ENCODE assay signal across 14 mouse cellular contexts in the genomic region with DNA sequence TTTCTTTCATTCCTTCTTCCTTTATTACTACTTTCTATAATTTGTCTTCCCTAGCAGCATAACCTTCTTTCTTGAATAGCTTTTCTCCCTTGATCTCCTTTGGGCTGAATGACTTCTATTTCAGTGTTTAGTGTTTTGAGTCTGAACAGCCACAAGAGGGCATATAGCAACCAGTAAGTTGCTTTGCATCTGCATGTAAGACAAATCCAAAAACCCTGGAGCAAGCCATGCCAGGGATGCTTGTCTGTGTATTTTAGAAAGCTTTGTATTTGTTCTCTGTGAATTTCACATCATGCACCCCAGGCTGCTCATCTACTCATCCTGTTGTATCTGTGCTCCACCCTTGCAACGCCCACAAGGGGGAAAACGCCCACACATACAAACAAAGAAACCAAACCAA. TPM values are rescaled to one million over a fixed set of nuclear protein-coding genes. Genes with fewer than 3 reads are reported as not detected.
DNase-seq lines count a peak whose midpoint lies in the region; ATAC-seq and TF ChIP-seq lines count a peak whose summit lies in the region.
"Had no signal": no experiment of that assay in that cellular context is flagged by ENCODE, and none has a peak within 500 bp of the region (broad histone marks: within the 10 kb centered on the region; RNA-seq: fewer than 3 reads in every experiment).

No protein-coding gene starts in this region.

- intact Hi-C loops in gastrocnemius, adult 2 months (cut with DNase I): loop anchor here (5.0 kb wide), 1 partner anchor 62 kb away; no protein-coding TSS in a partner anchor
- intact Hi-C loops in gastrocnemius, postnatal 14 days (cut with DNase I; ENCODE audit: low total_unique reads): loop anchor here (5.0 kb wide), 1 partner anchor 52 kb away; no protein-coding TSS in a partner anchor

- 80% methylated on average over 2 of the region's 2 CpGs for WGBS in midbrain, embryonic 14.5 days
- WGBS in midbrain, embryonic 11.5 days: 86% methylated on average over 2 of the region's 2 CpGs
- 83% methylated on average over 2 of the region's 2 CpGs for WGBS in heart, embryonic 11.5 days (ENCODE audit: insufficient replicate concordance)

- no peak for DNase-seq in gastrocnemius, adult 2 months
- no peak for DNase-seq in gastrocnemius, postnatal 14 days
- DNase-seq in midbrain, embryonic 14.5 days: peak; percentile 78
- no peak for DNase-seq in midbrain, embryonic 11.5 days (ENCODE audit: low spot score, missing footprints)
- peak; percentile 51 for DNase-seq in adipocyte (ENCODE audit: low spot score)
- peak; percentile 44 for DNase-seq in retina, postnatal 1 day
- no peak for DNase-seq in lung, postnatal 10 days
- DNase-seq: kidney, postnatal 14 days; liver, embryonic 13.5 days had no signal

- H3K9ac ChIP-seq in midbrain, embryonic 14.5 days (replicated peaks; ENCODE audit: low read length): no peak overlapping the region
- no peak overlapping the region for H3K9ac ChIP-seq in midbrain, embryonic 11.5 days (ENCODE audit: low read length)
- no peak overlapping the region for H3K9ac ChIP-seq in heart, embryonic 11.5 days (ENCODE audit: low read depth, low read length)
- H3K9ac ChIP-seq: liver, embryonic 13.5 days; neural tube, embryonic 12.5 days had no signal

- no peaks in the 10 kb centered on the region for H3K27me3 ChIP-seq in midbrain, embryonic 14.5 days (ENCODE audit: control insufficient read depth, insufficient read depth, low read length)
- H3K27me3 ChIP-seq in midbrain, embryonic 11.5 days (ENCODE audit: control insufficient read depth, insufficient read depth, low read length): no peaks in the 10 kb centered on the region
- H3K27me3 ChIP-seq in heart, embryonic 11.5 days (ENCODE audit: control insufficient read depth, insufficient read depth, low read length): no peaks in the 10 kb centered on the region
- H3K27me3 ChIP-seq: liver, embryonic 13.5 days; neural tube, embryonic 12.5 days had no signal

- no peaks in the 10 kb centered on the region for H3K4me1 ChIP-seq in midbrain, embryonic 14.5 days (ENCODE audit: control insufficient read depth, insufficient read depth, low read length)
- H3K4me1 ChIP-seq in midbrain, embryonic 11.5 days (ENCODE audit: control insufficient read depth, insufficient read depth, low read length): no peaks in the 10 kb centered on the region
- H3K4me1 ChIP-seq in heart, embryonic 11.5 days (ENCODE audit: control insufficient read depth, insufficient read depth, low read length): no peaks in the 10 kb centered on the region
- H3K4me1 ChIP-seq: heart, embryonic 10.5 days; liver, embryonic 13.5 days; neural tube, embryonic 12.5 days had no signal

- TF ChIP-seq CTCF in gastrocnemius, adult 2 months (IDR thresholded peaks at IDR 0.05): peak; percentile 19; the same call in 1 of the 2 replicates

- H3K9me3 ChIP-seq in midbrain, embryonic 14.5 days (ENCODE audit: control insufficient read depth, low read length): no peaks in the 10 kb centered on the region
- no peaks in the 10 kb centered on the region for H3K9me3 ChIP-seq in midbrain, embryonic 11.5 days (ENCODE audit: control insufficient read depth, low read length)
- H3K9me3 ChIP-seq in heart, embryonic 11.5 days (replicated peaks; ENCODE audit: control insufficient read depth, low read length): no peaks in the 10 kb centered on the region
- H3K9me3 ChIP-seq: heart, embryonic 10.5 days; liver, embryonic 13.5 days; neural tube, embryonic 12.5 days had no signal

- no peak overlapping the region for H3K4me3 ChIP-seq in gastrocnemius, adult 2 months
- no peak overlapping the region for H3K4me3 ChIP-seq in midbrain, embryonic 14.5 days (replicated peaks; ENCODE audit: low read depth, low read length)
- no peak overlapping the region for H3K4me3 ChIP-seq in midbrain, embryonic 11.5 days (ENCODE audit: low read depth, low read length)
- no peak overlapping the region for H3K4me3 ChIP-seq in heart, embryonic 11.5 days (ENCODE audit: low read depth, low read length)
- H3K4me3 ChIP-seq: erythroblast, embryonic 14.5 days; heart, embryonic 10.5 days; liver, embryonic 13.5 days; neural tube, embryonic 12.5 days had no signal

- H3K36me3 ChIP-seq in midbrain, embryonic 14.5 days (ENCODE audit: control insufficient read depth, insufficient read depth, low read length): no peaks in the 10 kb centered on the region
- H3K36me3 ChIP-seq in midbrain, embryonic 11.5 days (ENCODE audit: control insufficient read depth, insufficient read depth, low read length): no peaks in the 10 kb centered on the region
- no peaks in the 10 kb centered on the region for H3K36me3 ChIP-seq in heart, embryonic 11.5 days (ENCODE audit: control insufficient read depth, insufficient read depth, low read length)
- H3K36me3 ChIP-seq: heart, embryonic 10.5 days; liver, embryonic 13.5 days; neural tube, embryonic 12.5 days had no signal

- ATAC-seq in midbrain, embryonic 14.5 days (ENCODE audit: low FRiP score, low TSS enrichment): no peak
- no peak for ATAC-seq in midbrain, embryonic 11.5 days (ENCODE audit: low FRiP score)
- no peak for ATAC-seq in heart, embryonic 11.5 days (replicated peaks; ENCODE audit: insufficient number of reproducible peaks, low FRiP score, low TSS enrichment)

- H3K27ac ChIP-seq in gastrocnemius, adult 2 months: no peak overlapping the region
- H3K27ac ChIP-seq in midbrain, embryonic 14.5 days (replicated peaks; ENCODE audit: low read depth, low read length): no peak overlapping the region
- H3K27ac ChIP-seq in midbrain, embryonic 11.5 days (ENCODE audit: low read depth, low read length): no peak overlapping the region
- H3K27ac ChIP-seq in heart, embryonic 11.5 days (ENCODE audit: low read depth, low read length): no peak overlapping the region
- H3K27ac ChIP-seq: heart, embryonic 10.5 days; liver, embryonic 13.5 days; neural tube, embryonic 12.5 days had no signal

- no peak overlapping the region for H3K4me2 ChIP-seq in midbrain, embryonic 14.5 days (ENCODE audit: low read length)
- H3K4me2 ChIP-seq in midbrain, embryonic 11.5 days: no peak overlapping the region
- H3K4me2 ChIP-seq in heart, embryonic 11.5 days: no peak overlapping the region
- H3K4me2 ChIP-seq: liver, embryonic 13.5 days; neural tube, embryonic 12.5 days had no signal

RNA-seq across cellular contexts. Expression of a gene that starts 11.6 kb away (rescaled TPM):
- not detected for total RNA-seq in gastrocnemius, adult 2 months (2021)
- not detected for total RNA-seq in gastrocnemius, postnatal 14 days (2021)
- not detected in 2 replicates for polyA plus RNA-seq in midbrain, embryonic 14.5 days (2014; fragmentation: Nextera tagmentation; extraction: Ambion mirVana)
- not detected in 2 replicates for polyA plus RNA-seq in midbrain, embryonic 11.5 days (2014; fragmentation: Nextera tagmentation; extraction: Ambion mirVana)
- not detected in 2 replicates for polyA plus RNA-seq in heart, embryonic 11.5 days (2014; fragmentation: Nextera tagmentation; extraction: Ambion mirVana)
- polyA plus RNA-seq: erythroblast, embryonic 14.5 days; heart, embryonic 10.5 days; liver, embryonic 13.5 days; neural tube, embryonic 12.5 days; stomach, embryonic 16.5 days had no signal

RNA-seq across cellular contexts. Expression of a gene that starts 11.6 kb away (rescaled TPM):
- total RNA-seq in gastrocnemius, adult 2 months (2021): not detected
- total RNA-seq in gastrocnemius, postnatal 14 days (2021): not detected
- not detected in 2 replicates for polyA plus RNA-seq in midbrain, embryonic 14.5 days (2014; fragmentation: Nextera tagmentation; extraction: Ambion mirVana)
- not detected in 2 replicates for polyA plus RNA-seq in midbrain, embryonic 11.5 days (2014; fragmentation: Nextera tagmentation; extraction: Ambion mirVana)
- polyA plus RNA-seq in heart, embryonic 11.5 days (2014; fragmentation: Nextera tagmentation; extraction: Ambion mirVana): not detected in 2 replicates
- polyA plus RNA-seq: erythroblast, embryonic 14.5 days; heart, embryonic 10.5 days; neural tube, embryonic 12.5 days had no signal

RNA-seq across cellular contexts. Expression of a gene that starts 15.5 kb away (rescaled TPM):
- total RNA-seq in gastrocnemius, adult 2 months (2021): not detected
- total RNA-seq in gastrocnemius, postnatal 14 days (2021): not detected
- not detected in 2 replicates for polyA plus RNA-seq in midbrain, embryonic 14.5 days (2014; fragmentation: Nextera tagmentation; extraction: Ambion mirVana)
- not detected in 2 replicates for polyA plus RNA-seq in midbrain, embryonic 11.5 days (2014; fragmentation: Nextera tagmentation; extraction: Ambion mirVana)
- not detected in 2 replicates for polyA plus RNA-seq in heart, embryonic 11.5 days (2014; fragmentation: Nextera tagmentation; extraction: Ambion mirVana)
- polyA plus RNA-seq: erythroblast, embryonic 14.5 days; neural tube, embryonic 12.5 days had no signal

RNA-seq across cellular contexts. Expression of a gene that starts 44.3 kb away (rescaled TPM):
- total RNA-seq in gastrocnemius, adult 2 months (2021): under 1 TPM; 0.13 to 0.22 TPM
- under 1 TPM in 1 of 2 experiments, not detected in 1; 0.09 TPM for total RNA-seq in gastrocnemius, postnatal 14 days (2021)
- 0.78 and 1.2 TPM in 2 replicates for polyA plus RNA-seq in midbrain, embryonic 14.5 days (2014; fragmentation: Nextera tagmentation; extraction: Ambion mirVana)
- polyA plus RNA-seq in midbrain, embryonic 11.5 days (2014; fragmentation: Nextera tagmentation; extraction: Ambion mirVana): 0.38 and 0.87 TPM in 2 replicates
- polyA plus RNA-seq in heart, embryonic 11.5 days (2014; fragmentation: Nextera tagmentation; extraction: Ambion mirVana): 0.93 and 2.0 TPM in 2 replicates
- polyA plus RNA-seq: erythroblast, embryonic 14.5 days had no signal

Comparison
In these comparisons a context has a peak if more than half of its experiments do, and no peak if none do; other contexts are left out.
1. DNase-seq: peak in midbrain, embryonic 14.5 days (single experiment), adipocyte (single experiment) and retina, postnatal 1 day (single experiment); none in gastrocnemius, adult 2 months (single experiment), gastrocnemius, postnatal 14 days (single experiment), midbrain, embryonic 11.5 days (single experiment) and lung, postnatal 10 days (single experiment).